Mouse (Mus musculus) megakaryocyte progenitor cell, adult 5-6 weeks (primary cell): Measurements from ENCODE around the gene Trmt6. TPM values are rescaled to one million over a fixed set of nuclear protein-coding genes. Genes with fewer than 3 reads are reported as not detected.

Source experiments
- total RNA-seq, 2 experiments: library from RNA; stranded (forward) in 1 of 2; stranded (reverse) in 1 of 2; fragments of 157-497, 149-512 nt in 1 of 2; fragments of 200-1000 nt in 1 of 2; gene quantifications; 2 replicates each; pipeline versions ENCODE4 v1.2.3 to v1.2.4; 2015 to 2017

Gene Trmt6
- total RNA-seq, 2 experiments from 2014 or later: 40.4 to 46.6 TPM

Other genes starting within 250 kb of the Trmt6 start
- 28.9 and 32.2 TPM in 2 replicates for gene Gpcpd1, start 228.3 kb downstream of the Trmt6 start, total RNA-seq (2015)
- gene Gpcpd1, start 228.3 kb downstream of the Trmt6 start, total RNA-seq (2017): 17.9 and 23.1 TPM in 2 replicates
- gene Shld1, start 129.1 kb downstream of the Trmt6 start, total RNA-seq (2015): 4.3 and 8.2 TPM in 2 replicates
- gene Shld1, start 129.1 kb downstream of the Trmt6 start, total RNA-seq (2017): 4.4 and 7.7 TPM in 2 replicates
- gene Chgb, start 34.8 kb downstream of the Trmt6 start, total RNA-seq (2015): not detected in 2 replicates
- gene Chgb, start 34.8 kb downstream of the Trmt6 start, total RNA-seq (2017): not detected in 2 replicates
- 15.0 and 16.3 TPM in 2 replicates for gene Mcm8, start 86 bp upstream of the Trmt6 start, total RNA-seq (2015)
- 13.8 and 17.6 TPM in 2 replicates for gene Mcm8, start 86 bp upstream of the Trmt6 start, total RNA-seq (2017)
- gene Crls1, start 30.6 kb upstream of the Trmt6 start, total RNA-seq (2015): 45.2 and 47.4 TPM in 2 replicates
- gene Crls1, start 30.6 kb upstream of the Trmt6 start, total RNA-seq (2017): 45.0 and 48.6 TPM in 2 replicates
- gene Lrrn4, start 64.8 kb upstream of the Trmt6 start, total RNA-seq (2015): 0.07 and 0.37 TPM in 2 replicates
- 0.04 and 0.37 TPM in 2 replicates for gene Lrrn4, start 64.8 kb upstream of the Trmt6 start, total RNA-seq (2017)
- not detected in 2 replicates for gene Fermt1, start 129.9 kb upstream of the Trmt6 start, total RNA-seq (2015)
- not detected in 2 replicates for gene Fermt1, start 129.9 kb upstream of the Trmt6 start, total RNA-seq (2017)